Mouse (Mus musculus) kidney, postnatal 10 days (tissue): ENCODE data around the gene Nvl.

Experiments
- DNase-seq: peaks from one replicate; pipeline ENCODE4 v3.0.0; 2021; ENCODE audit warnings: mixed read lengths

The Nvl gene

GRCm38 (mm10) chr1:181064648-181065047 is 79.4 kb downstream of the Nvl start:
- DNase-seq, result no peak

GRCm38 (mm10) chr1:181063991-181064390 is 80.0 kb downstream of the Nvl start:
- DNase-seq, result no peak

GRCm38 (mm10) chr1:181061784-181062485 is 82.1 kb downstream of the Nvl start:
- no peak for DNase-seq

DNA sequence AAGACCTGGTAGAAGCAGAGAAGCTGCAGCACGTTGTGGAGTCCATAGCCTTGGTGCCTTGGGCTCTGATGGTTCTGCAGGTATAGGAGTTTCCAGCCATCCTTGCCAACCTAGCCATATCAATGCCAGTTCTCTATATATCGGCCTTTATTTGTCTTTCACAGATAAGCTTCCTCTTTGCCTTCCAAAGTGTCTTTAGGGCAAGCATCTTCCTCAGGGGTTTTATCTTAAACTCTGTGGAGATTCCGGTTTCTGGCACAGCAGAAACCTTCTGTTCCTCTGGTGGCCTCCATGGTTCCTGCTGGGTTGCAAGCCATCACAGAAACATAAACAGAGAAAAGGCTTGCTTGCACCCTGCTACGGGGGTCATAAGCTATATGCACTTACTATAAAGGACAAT is 91.1 kb downstream of the Nvl start:
- no peak for DNase-seq

- DNase-seq, result no peak
These were observed 93.1 kb downstream of the Nvl start, which contains the start of gene 9130409I23Rik for GRCm38 (mm10) chr1:181050937-181051336. 9130409I23Rik (plus strand) TSS chr1:181051237.

DNA sequence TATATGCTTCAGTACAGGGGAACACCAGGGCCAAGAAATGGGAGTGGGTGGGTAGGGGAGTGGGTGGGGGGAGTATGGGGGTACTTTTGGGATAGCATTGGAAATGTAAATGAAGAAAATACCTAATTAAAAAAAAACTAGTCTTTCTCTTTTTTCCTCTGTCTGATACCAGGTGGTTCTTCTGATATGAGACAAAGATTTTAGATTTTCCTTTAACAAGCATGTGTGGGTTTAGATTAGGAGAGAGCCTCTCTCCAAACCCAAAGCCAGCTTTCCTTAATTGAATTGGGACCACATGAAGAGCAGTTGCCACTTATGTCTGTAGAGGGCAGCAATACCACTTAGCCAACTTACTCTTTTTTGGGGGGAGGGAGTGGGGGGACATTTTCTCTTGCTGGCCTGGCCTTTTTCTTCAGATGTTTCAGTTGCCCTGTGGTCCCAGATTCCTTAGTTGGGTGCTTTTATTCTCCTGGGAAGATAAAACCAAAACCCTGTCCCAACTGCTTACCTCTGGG is 94.6 kb downstream of the Nvl start:
- no peak for DNase-seq

DNA sequence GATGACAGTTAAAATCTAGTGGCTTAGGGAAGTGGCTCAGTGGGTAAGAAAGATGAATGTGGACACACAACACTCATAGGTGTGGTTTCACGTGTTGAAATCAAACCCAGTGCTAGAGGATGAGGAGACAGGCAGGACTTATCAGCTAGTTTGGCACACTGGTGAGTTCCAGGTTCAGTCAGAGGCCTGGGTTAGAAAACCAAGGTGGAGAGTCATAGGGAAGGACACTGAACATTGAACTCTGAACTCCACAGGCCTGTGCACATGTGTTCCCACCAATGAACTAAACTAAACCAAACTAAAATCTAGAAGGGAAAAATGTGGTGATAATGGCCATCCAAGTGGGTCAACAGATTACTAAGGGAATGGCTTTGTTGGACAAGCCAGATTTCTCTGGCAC is 96.5 kb downstream of the Nvl start:
- no peak for DNase-seq

DNA sequence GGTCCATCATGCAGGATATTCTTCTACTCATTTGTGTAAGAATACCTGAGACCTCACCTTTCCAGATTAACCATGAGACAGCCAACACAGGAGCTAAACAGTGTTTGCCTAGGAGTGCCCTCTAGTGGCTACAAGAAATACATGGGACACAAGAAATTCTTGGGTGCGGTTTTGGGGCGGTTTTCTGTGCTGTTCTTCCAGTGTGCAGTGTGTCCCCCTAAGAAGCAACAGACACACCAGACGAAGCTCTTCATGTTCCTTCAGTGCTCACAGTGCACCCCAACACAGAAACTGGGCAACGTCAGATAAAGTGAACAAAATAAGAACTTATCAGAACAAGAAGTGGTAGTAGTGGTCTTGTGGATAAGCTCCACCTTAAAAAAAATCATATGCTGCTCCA is 104.4 kb downstream of the Nvl start:
- DNase-seq, result peak; percentile 36

DNA sequence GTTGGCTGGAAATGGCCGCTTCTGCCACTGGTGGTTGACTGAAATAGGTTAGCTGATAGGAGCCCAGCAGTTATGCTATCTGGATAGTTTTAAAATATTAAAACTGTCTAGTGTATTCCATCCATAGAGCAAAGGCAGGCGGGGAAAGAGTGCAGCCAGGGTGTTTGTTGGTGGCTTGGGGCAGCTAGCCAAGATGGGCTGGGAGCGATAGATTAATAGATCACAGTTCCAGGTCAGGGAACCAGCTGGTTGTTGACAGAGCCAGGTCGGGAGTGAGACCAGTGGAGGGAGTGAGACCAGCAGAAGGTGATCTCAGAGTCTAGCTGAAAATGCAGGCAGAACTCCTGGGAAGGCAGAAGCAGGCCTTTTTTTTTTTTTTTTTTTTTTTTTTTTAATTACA is 106.4 kb downstream of the Nvl start:
- peak; percentile 20 for DNase-seq
